Mouse (Mus musculus) urinary bladder, adult 18-20 months (tissue): ENCODE measurements around the gene Tnn.

Experiments
- DNase-seq, 2 experiments: peaks; one replicate each; pipeline ENCODE4 v3.0.0; 2022; ENCODE audit warnings: low spot score in 2 of 2, mixed read lengths in 2 of 2

Tnn gene

DNA sequence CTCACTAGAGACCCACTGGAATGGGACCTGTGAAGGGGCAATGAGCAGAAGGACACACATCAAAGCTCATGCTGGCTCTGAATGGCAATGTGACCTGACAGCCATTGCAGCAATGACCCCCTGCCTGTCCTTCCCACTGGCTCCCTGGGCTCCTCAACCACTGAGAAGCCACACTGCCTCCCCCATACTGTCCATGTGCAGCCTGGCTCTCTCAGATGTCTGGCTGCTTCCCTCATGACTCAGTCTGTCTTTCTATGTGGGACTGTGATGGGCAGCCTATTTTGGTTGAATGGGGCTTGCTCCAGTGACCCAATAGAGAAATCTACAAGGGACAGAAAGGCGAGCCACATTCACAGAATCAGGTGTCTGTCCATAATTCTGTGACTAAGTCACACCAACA lies 70.7 kb downstream of the Tnn start:
- DNase-seq: no peak

DNA sequence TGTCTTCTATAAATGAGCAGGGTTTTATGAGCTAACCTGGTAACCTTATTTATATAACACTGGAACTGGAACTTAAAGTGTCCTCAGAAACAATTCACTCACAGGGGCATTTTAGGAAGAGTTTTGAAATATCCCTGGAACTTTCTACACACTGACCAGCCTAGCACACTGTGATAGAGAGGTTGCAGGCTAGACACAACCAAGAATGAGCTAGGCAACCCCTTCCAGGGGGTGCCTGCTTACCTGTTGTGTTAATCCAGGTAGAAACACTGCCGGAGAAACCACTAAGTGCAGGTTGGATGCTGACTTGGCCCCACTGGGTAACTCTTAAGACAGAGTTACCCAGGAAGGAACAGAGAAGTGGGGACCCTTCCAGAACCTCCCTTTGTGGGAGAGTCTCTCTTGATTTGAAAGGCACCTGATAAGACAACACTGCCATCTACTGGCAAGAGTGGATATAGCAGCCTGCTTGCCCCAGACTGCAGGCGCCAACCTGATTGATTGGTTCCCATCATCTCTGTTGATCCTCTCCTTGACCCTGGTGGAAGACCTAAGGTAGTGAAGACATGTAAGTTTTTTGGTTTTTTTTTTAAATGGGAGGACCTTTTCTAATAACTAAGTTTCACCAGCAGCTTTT lies 72.5 kb downstream of the Tnn start:
- DNase-seq: peak; percentile 55 to 74

DNA sequence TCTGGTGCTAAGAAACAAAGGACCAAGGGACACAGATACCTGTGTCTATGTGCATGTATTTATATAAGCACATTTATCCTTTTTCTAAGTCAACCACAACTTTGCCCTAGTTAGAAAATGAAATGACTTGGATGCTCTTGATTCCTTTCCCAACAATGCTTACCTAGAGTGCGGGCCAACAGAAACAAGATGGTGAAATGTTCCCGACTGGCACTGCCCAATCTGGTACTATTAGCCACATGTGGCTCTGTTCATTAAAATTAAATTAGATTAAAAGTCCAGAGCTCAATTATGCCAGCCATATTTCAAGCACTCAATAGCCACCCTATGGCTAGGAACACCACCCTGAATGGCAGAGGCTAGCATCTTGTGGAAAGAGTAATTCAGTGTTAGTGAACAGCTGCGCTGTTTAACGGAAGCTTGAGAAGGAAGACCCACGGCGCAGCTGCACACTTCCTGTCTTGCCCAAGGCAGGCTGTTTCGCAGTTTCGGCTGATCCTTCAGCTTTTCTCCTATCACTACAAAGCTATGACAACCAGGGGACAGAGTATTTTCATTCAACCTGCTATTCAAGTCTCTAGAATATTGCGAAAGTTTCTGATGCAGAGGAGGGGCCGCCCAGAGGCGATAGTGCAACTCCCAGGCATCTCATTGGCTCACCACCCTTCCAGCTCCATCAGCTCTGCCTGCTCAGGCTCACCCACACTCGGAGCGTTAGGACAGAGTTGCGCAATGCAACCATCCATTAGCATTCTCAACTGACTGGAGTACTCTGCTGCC lies 74.3 kb downstream of the Tnn start:
- DNase-seq: peak; percentile 29 to 70

DNA sequence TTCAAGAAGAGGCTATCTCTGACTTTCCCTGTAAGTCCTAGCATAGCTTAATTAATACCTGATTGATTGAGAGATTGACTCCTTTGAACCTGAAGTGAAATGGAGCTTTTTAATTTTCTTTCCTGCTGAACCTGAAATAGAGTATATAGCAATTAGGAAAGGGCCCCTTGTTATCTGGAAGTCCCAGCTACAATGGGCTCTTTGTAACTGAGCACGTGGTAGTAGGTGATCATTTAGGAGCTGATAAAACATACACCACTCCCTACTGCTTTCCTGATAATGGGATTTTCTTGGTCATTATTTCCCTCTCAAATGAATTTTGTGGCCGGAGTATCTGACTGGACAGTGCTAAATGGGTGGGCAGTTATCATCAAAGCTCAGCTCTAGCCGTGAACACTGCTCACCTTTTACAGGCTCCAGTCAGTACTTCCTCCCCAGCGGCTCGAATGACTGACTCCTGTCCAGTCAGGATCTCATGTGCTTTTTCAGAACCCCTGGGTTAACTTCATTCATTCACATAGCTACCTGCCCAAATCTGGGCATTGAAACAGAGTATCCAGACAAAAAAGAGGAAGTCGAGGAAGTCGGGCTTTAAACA lies 88.7 kb downstream of the Tnn start:
- DNase-seq: no peak

DNA sequence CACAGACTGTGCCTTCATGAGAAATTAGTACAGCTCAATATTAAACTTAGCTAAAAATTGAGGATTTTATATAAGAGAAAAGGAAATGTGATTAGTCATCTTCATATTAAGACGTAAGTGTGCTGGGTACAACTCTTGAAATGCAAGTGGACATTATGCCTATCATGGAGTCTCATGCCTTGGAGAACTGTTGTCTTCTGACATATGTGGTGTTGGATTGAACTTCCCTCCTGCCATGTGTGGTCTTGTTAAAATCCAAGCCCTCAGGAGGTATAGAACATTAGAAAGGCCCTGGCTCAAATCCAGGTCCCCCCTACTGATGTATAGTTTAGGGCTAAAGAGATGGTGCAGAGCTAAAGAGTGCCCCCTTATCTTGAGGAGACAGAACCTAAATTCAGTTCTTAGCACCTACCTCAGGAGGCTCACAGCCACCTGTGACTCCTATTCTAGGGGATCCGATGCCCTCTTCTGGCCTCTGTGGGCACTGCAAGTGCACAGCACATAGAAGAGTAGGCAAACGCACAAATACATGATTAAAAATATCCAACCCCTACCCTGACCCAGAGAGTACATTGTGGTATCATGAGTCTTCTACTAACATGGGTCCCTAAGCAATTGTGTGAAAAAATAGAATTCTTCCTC lies 91.5 kb downstream of the Tnn start:
- no peak for DNase-seq

- no peak for DNase-seq
These were observed 92.1 kb downstream of the Tnn start for GRCm38 (mm10) chr1:160061321-160061720.

- no peak for DNase-seq
These were observed 92.8 kb downstream of the Tnn start for GRCm38 (mm10) chr1:160060542-160060941.

DNA sequence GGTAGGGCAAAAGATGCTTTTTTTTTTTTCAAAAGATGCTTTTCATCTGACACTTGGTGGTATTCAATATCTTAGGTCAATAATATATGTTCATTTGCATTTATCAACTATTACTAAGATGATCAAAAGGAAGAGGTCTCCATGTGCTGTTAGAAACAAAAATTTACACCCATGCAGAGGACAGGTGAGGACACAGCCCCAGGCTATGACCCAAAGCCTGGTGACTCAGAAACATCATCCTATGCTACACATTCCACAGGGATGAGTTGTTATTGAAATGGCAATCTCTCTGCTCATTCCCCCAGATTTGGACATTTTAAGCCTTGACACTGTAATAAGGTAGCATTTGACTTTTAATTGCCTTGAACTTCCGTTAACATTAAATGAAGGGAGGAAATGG lies 93.5 kb downstream of the Tnn start:
- DNase-seq: no peak

DNA sequence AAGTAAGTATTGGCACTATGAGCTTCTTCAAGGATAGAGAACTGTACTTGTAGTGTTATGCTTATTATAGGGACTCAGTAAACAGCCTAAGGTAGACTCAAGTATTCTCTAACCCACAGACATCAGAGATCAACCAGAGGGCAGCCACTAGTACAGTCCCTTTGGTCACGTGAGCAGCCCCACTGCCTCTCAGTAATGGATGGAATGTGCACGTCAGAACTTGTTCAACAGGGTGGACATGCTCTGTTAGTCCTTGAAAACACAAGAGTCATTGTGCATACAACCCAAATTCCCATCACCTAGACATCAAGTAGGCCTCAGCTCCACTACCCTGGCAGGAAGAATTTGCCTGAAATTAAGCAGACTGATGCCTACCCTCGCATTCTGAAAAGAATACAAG lies 95.7 kb downstream of the Tnn start:
- peak in 1 of 2 experiments; percentile 34 for DNase-seq

- no peak for DNase-seq
These were observed 98.9 kb downstream of the Tnn start for GRCm38 (mm10) chr1:160054366-160055078.

DNA sequence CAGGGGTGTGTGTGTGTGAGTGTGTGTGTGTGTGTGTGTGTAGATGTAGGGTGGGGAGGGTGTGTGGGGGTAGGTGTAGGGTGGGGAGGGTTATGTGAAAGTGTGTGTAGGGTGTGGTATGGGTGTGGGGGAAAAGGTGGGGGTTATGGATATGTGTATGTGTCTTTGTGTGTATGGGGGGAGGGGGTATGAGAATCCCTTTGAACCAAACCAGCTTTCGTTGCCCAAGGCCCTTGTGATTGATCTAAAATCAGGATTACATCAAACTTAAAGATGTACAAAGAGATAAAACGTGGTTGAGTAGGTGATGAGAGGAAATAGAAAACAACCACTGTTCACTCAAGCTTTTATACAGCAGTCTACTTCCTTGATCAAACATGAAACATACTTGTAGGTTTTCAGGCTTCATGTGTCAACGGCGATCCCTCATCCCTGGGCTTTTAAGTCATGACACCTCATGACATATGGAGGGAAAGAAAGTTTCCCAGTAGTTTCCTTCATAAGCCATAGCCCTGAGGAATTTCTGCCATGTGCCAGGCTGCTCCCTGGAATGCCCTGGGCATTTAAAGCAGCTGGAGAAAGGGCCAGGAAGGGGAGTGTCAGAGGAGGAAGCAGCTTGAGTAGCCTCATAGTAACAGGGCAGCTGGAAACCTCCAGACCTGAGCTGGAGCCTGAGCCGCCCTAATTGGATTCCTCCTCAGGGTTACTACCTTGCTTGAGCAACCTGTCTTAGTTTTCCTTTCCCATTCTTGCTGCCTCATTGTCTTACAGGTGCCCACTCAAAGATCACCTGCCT lies 99.7 kb downstream of the Tnn start:
- no peak for DNase-seq

DNA sequence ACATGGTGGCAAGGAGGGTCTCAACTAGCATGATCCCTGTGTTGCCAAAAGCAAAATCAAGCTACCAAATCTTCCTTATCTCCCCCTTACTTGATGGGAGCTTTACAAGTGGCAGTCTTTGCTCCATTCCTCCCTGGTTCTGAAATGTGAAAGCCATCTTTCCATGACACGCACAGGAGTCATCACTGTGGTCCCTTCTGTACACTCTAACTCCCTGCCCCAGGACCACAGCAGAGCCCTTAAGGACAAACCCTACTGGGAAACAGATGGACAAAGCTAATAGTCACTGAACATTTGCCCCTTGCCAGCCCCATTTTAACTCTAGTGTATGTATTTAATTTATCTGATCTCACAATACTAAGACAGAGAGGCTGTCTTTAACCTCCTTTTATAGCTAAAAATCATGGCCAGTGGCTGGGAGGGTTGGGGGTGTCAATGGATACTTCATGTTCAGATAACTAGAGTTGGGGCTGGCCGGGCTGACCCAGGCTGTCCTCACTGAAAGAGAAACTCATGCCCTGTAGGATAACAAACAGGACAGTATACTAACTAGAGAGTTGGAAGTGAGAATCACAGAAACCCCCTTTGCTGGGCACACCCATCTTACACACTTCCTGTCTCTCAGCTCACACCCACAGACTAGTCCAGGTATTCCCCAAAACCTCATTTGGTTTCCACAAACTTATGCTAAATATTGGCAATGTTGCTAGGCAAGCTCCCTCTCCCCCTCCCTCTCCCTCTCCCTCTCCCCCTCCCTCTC lies 100.6 kb downstream of the Tnn start:
- no peak for DNase-seq

DNA sequence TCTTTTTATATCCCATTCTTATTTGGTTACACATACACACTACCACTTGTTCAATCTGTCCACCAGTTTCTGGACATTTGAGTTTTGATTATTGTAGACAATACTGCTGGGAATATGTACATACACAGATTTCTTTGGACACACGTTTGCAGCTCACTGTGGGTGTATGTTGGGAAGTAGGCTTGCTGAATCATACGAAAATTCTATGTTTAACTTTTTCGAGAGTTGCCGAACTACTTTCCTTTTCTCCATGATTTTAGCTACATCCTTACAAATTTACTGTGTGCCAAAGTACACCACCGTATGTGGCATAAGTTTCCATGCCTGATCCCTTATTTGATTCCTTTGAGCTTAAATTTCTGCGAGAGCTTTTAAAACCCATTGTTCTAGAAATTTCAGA lies 102.5 kb downstream of the Tnn start:
- no peak for DNase-seq

DNA sequence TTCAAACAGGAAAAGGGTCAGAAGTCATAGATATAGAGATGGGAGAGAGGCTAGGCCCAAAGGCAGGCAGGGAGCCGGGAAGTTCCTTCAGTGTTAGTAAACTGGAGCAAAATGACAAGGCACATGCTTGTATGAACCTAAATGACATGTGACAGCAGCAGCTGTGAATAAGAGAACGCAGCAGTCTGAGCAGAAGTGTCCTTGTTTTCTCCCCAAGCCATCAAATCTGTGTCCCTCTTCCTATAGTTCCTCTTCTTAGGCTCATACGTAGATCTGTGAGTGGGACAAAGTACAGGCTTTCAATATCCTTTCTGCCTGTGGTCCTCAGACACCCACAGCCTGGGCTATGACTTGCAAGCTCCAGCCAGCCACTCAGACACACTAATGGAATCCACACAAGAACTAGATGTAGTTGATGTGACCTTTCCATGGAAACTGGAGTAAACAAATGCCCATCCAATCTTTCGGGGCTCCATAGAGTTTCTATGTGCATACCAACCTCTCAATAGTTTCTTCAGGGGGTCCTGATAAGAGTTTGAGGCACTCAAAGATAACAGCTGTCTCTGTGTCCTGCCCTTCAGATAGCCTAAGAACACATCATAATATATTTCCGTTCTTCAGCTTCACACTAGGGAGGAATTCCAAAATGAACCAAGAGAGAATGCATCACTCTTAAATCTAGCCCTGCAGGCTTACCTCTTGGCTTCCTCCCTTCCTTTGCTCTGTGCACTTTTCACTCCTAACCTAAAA lies 104.1 kb downstream of the Tnn start:
- DNase-seq: no peak

DNA sequence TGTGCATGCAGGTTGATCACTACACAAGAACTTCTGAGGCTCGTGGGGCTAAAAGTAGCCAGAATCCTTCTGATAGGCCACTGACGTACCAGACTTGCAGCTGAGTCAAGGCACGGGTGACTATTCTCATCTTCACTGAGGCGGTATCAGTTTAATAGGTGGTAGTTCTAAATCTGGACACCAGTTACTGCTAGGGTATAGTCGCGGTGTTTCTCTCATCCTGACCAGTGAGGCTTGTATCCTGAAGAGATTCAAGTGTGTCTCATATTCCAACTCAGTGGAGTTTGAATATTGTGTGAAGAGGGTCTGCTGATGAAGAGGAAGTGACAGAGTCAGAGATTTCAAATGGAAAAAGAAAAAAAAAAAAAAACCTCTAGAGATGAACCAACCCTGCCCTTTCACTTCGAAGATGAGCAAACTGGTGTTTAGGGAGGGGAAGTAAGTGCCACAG lies 105.9 kb downstream of the Tnn start:
- no peak for DNase-seq

- no peak for DNase-seq
These were observed 106.6 kb downstream of the Tnn start for GRCm38 (mm10) chr1:160046786-160047185.

- DNase-seq: no peak
These were observed 107.4 kb downstream of the Tnn start for GRCm38 (mm10) chr1:160045971-160046370.

GRCm38 (mm10) chr1:160045056-160045715 lies 108.2 kb downstream of the Tnn start:
- DNase-seq: no peak
